Mouse (Mus musculus) intestine, embryonic 15.5 days (tissue): ENCODE data around the gene Cemip2. TPM values are rescaled to one million over a fixed set of nuclear protein-coding genes. Genes with fewer than 3 reads are reported as not detected.

Experiments used
- ATAC-seq: fragments of 200-750 bp; cut with Nextera tagmentation; 2 replicates; pipeline ENCODE4 v1.8.0; 2017; ENCODE audit warnings: moderate TSS enrichment, moderate library complexity
- H3K27ac ChIP-seq: fragments of 300-500 bp; sonication (generic); 2 replicates; pipeline ENCODE4 v1.5.1; 2015; ENCODE audit warnings: mild to moderate bottlenecking, inconsistent platforms
- H3K27me3 ChIP-seq: fragments of 300-500 bp; sonication (generic); replicated peaks from 2 replicates; pipeline ENCODE4 v1.6.1; 2015; ENCODE audit warnings: inconsistent platforms
- H3K36me3 ChIP-seq: fragments of 300-500 bp; sonication (generic); 2 replicates; pipeline ENCODE4 v1.6.1; 2015; ENCODE audit warnings: inconsistent platforms
- H3K4me1 ChIP-seq: fragments of 300-500 bp; sonication (generic); replicated peaks from 2 replicates; pipeline ENCODE4 v1.6.1; 2015; ENCODE audit warnings: inconsistent platforms
- H3K4me2 ChIP-seq: fragments of 300-500 bp; sonication (generic); replicated peaks from 2 replicates; pipeline ENCODE4 v1.6.1; 2015; ENCODE audit warnings: mild to moderate bottlenecking, inconsistent platforms
- H3K4me3 ChIP-seq: fragments of 300-500 bp; sonication (generic); replicated peaks from 2 replicates; pipeline ENCODE4 v1.5.1; 2015; ENCODE audit warnings: inconsistent platforms
- H3K9ac ChIP-seq: fragments of 300-500 bp; sonication (generic); 2 replicates; pipeline ENCODE4 v1.6.1; 2015; ENCODE audit warnings: inconsistent platforms
- H3K9me3 ChIP-seq: fragments of 300-500 bp; sonication (generic); 2 replicates; pipeline ENCODE4 v1.6.1; 2016; ENCODE audit warnings: inconsistent platforms
- WGBS: fragments of 180-500 bp; shearing (Covaris S2); methylation state at CpG from one replicate; pipeline ENCODE4 v1.1.7; 2015; 5-methylcytosine and 5-hydroxymethylcytosine counted together
- polyA plus RNA-seq: library from polyadenylated mRNA; unstranded; fragments of >200 nt; fragmentation: Nextera tagmentation; extraction: Ambion mirVana; gene quantifications from 2 replicates; pipeline ENCODE4 v1.2.1, GENCODE M21; 2015

The Cemip2 gene
- polyA plus RNA-seq, 1 experiment from 2014 or later = 12.0 TPM

DNA sequence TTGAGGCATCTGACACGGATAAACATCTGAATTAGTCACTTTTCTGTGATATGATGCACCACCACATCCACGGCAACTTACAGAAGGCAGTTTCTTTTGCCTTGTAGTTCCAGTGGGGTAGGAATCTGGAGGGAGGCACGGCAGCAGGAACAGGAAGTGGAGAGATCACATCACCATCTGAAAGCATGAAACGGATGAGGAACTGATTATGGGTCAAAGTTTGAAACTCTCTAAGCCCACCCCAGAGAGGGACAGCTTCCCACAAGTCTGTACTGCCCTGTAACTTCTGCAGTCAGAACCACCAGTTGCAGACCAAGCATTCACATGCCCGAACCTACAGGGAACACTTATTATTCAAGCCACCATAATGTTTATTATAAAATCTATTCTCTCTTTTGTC, 117.4 kb downstream of the Cemip2 start:
- no peak overlapping the region for H3K4me3 ChIP-seq
- no peaks in the 10 kb centered on the region for H3K36me3 ChIP-seq
- no peak overlapping the region for H3K27ac ChIP-seq
- H3K4me1 ChIP-seq = no peaks in the 10 kb centered on the region
- 75% methylated on average over 5 of the region's 5 CpGs for WGBS
- no peak for ATAC-seq
- H3K27me3 ChIP-seq = no peaks in the 10 kb centered on the region
- H3K9ac ChIP-seq = no peak overlapping the region
- no peak overlapping the region for H3K4me2 ChIP-seq
- no peaks in the 10 kb centered on the region for H3K9me3 ChIP-seq

DNA sequence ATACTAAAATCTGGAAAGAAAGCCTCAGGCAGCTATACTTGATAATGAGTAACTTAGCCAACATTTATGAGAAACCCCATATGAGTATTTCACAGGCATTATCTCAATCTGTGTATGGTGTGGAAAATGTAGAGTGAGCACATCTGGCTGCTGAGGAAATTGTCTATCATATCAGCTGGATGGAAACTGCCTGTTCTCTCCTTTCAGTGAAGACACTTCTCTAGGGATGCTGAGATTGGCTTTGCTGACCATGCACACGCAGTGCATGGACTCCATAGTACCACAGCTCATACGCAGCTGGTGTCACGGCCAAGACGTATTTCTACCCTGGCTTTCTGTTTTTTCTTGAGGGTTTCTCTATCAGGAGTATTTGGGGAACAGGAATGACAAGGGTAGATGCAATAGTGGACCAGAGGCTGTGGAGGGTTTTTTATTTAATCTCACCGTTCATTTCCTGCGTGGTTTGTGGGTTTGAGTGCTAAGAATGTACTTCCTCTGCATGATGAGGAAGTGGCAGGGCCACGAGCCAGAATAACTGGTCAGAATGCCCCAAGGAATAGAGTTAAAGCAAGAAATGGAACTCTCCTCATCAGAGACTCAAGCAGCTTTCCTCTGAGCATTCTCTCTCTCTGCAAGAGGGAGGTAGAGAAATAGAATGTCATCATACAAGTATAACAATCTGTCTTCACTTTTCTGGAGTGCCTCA, 119.1 kb downstream of the Cemip2 start:
- ATAC-seq = no peak

DNA sequence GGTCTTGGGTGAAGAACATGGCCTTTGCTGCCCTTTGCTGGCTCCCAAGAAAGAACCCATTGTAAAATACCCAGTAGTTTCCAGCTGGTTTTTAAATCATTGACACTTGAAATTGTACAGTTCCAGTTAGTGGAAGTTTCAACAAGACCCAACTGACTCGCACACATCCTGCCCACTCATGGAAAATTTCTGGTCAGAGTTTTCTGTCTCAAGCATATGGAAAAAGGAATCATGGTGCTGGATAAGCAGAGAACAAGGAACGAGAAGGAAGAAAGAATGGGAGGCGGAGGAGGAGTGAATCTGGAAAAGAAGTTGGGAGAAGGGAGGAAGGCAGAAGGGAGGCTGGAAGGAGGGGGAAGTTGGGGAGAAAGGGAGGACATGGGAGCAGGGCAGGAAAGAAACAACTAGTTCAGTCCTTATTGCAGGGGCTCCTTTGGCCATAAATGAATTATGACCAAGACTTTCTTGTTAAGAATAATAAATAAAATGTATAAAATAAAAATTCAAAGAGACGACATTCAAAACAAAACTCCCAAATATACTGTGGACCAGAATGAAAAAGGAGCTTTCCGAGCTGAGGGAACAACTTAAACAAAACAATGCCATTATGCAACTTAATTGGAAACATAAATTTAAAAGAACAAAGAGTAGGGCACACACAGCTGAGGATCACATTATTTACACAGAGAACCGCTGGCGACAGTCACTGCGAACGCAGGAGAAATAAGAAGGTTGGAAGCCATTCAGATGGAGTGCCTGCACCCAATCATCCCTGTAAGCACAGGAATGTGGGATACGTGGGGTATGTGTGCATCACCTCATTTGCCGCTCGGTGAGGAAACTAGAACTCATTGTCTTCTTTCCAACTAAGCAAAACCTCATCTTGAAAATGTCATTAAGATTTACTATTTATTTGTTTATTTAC, 120.1 kb downstream of the Cemip2 start:
- H3K36me3 ChIP-seq = no peaks in the 10 kb centered on the region
- H3K27me3 ChIP-seq = no peaks in the 10 kb centered on the region
- no peak overlapping the region for H3K4me2 ChIP-seq
- H3K9ac ChIP-seq = no peak overlapping the region
- H3K4me1 ChIP-seq = no peaks in the 10 kb centered on the region
- 49% methylated on average over 12 of the region's 12 CpGs for WGBS
- no peak overlapping the region for H3K27ac ChIP-seq
- ATAC-seq = no peak
- no peaks in the 10 kb centered on the region for H3K9me3 ChIP-seq
- no peak overlapping the region for H3K4me3 ChIP-seq

More for the DNA sequence above, 119.1 kb downstream of the Cemip2 start:
- Histone ChIP-seq H3K27ac (no peak overlapping the region), H3K36me3 (no peaks in the 10 kb centered on the region), H3K9ac (no peak overlapping the region), H3K4me3 (no peak overlapping the region), H3K27me3 (no peaks in the 10 kb centered on the region), H3K4me2 (no peak overlapping the region), H3K9me3 (no peaks in the 10 kb centered on the region), H3K4me1 (no peaks in the 10 kb centered on the region)
- WGBS = 69% methylated on average over 7 of the region's 7 CpGs

Other genes starting within 250 kb of the Cemip2 start
- 62.9 and 63.8 TPM in 2 replicates for gene 1110059E24Rik, start 125.4 kb upstream of the Cemip2 start, polyA plus RNA-seq
- gene Abhd17b, start 125.2 kb upstream of the Cemip2 start, polyA plus RNA-seq = 26.3 and 26.5 TPM in 2 replicates